Mouse (Mus musculus) lung, embryonic 14.5 days (tissue): ENCODE measurements at regions not wholly inside any gene's neighbourhood (a gene's known extent, or its start where the extent isn't known, plus 50 kb on each side); places are given as distances from the start of the nearest gene placed in this dataset.
"Not testable (repeated sequence)": the region's sequence is repeated elsewhere in the genome, so short reads cannot be mapped to it uniquely, and the experiment has no call there.

Experiments used
- ATAC-seq: fragments of 200-750 bp; cut with Nextera tagmentation; 2 replicates; pipeline ENCODE4 v1.8.0; 2017; ENCODE audit warnings: mild to moderate bottlenecking, moderate TSS enrichment, moderate library complexity; ENCODE audit not compliant: insufficient read depth
- DNase-seq: peaks from one replicate; pipeline ENCODE4 v3.0.0-alpha.2; 2015
- H3K27ac ChIP-seq: fragments of 300-500 bp; sonication (generic); 2 replicates; pipeline ENCODE4 v1.5.1; 2014; ENCODE audit warnings: low read depth, mild to moderate bottlenecking, moderate library complexity
- H3K27me3 ChIP-seq: fragments of 300-500 bp; sonication (generic); 2 replicates; pipeline ENCODE4 v1.6.1; 2014; ENCODE audit warnings: low read length, control low read depth; ENCODE audit not compliant: insufficient read depth
- H3K36me3 ChIP-seq: fragments of 300-500 bp; sonication (generic); 2 replicates; pipeline ENCODE4 v1.6.1; 2014; ENCODE audit warnings: control low read depth; ENCODE audit not compliant: insufficient read depth
- H3K4me1 ChIP-seq: fragments of 300-500 bp; sonication (generic); 2 replicates; pipeline ENCODE4 v1.6.1; 2014; ENCODE audit warnings: antibody characterized with exemption, control low read depth; ENCODE audit not compliant: insufficient read depth
- H3K4me2 ChIP-seq: fragments of 300-500 bp; sonication (generic); 2 replicates; pipeline ENCODE4 v1.6.1; 2014; ENCODE audit warnings: mild to moderate bottlenecking
- H3K4me3 ChIP-seq: fragments of 300-500 bp; sonication (generic); 2 replicates; pipeline ENCODE4 v1.5.1; 2014; ENCODE audit warnings: low read depth, low read length
- H3K9ac ChIP-seq: fragments of 300-500 bp; sonication (generic); 2 replicates; pipeline ENCODE4 v1.6.1; 2014
- H3K9me3 ChIP-seq: fragments of 300-500 bp; sonication (generic); 2 replicates; pipeline ENCODE4 v1.6.1; 2016; ENCODE audit warnings: low read depth, low read length, control low read depth
- CTCF ChIP-seq: IDR thresholded peaks from 2 replicates; pipeline ENCODE4 v1.5.1; 2016; ENCODE audit warnings: antibody characterized with exemption, low read depth
- WGBS: fragments of 180-500 bp; shearing (Covaris S2); extraction: QIAGEN DNeasy Blood & Tissue Kit; methylation state at CpG from one replicate; pipeline ENCODE4 v1.1.7; 2014; 5-methylcytosine and 5-hydroxymethylcytosine counted together

GRCm38 (mm10) chr14:71075671-71076070, 476.0 kb upstream of the Fam160b2 start:
- DNase-seq, result no peak
- Histone ChIP-seq H3K4me2 (no peak overlapping the region), H3K9ac (no peak overlapping the region), H3K36me3 (no peaks in the 10 kb centered on the region), H3K9me3 (no peaks in the 10 kb centered on the region), H3K27ac (no peak overlapping the region), H3K4me1 (no peaks in the 10 kb centered on the region), H3K27me3 (no peaks in the 10 kb centered on the region), H3K4me3 (no peak overlapping the region)
- TF ChIP-seq CTCF, result no peak
- ATAC-seq, result no peak
- WGBS, result 84% methylated on average over 2 of the region's 2 CpGs

DNA sequence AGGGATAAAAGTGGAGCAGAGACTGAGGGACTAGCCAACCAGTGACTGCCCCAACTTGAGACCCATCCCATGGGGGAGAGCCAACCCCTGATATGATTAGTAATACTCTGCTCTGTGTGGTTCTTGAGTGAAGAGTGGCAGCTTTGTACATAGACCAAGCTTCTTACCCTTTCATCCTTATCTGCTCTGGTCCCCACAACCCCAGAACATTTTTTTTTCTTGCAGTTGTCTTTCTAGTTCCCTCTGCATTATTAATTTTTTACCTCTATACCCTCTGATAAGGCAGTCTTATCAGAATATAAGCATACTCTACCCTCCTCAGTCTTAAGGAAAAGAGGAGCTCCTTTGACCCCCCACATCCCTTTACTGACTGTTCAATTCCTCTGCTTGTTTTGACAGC, 474.4 kb upstream of the Fam160b2 start:
- Histone ChIP-seq H3K9ac (no peak overlapping the region), H3K27ac (no peak overlapping the region), H3K4me1 (no peaks in the 10 kb centered on the region), H3K9me3 (no peaks in the 10 kb centered on the region), H3K27me3 (no peaks in the 10 kb centered on the region), H3K4me3 (no peak overlapping the region), H3K36me3 (no peaks in the 10 kb centered on the region), H3K4me2 (no peak overlapping the region)
- TF ChIP-seq CTCF, result no peak
- ATAC-seq, result no peak
- DNase-seq, result no peak

GRCm38 (mm10) chr14:71065669-71066068, 466.0 kb upstream of the Fam160b2 start:
- Histone ChIP-seq H3K4me1 (no peaks in the 10 kb centered on the region), H3K9me3 (no peaks in the 10 kb centered on the region), H3K36me3 (no peaks in the 10 kb centered on the region), H3K4me2 (no peak overlapping the region), H3K9ac (no peak overlapping the region), H3K4me3 (no peak overlapping the region), H3K27me3 (no peaks in the 10 kb centered on the region), H3K27ac (no peak overlapping the region)
- no peak for TF ChIP-seq CTCF
- ATAC-seq (no peak), DNase-seq (no peak)
- WGBS, result 50% methylated on average over 4 of the region's 4 CpGs

- TF ChIP-seq CTCF, result no peak
- WGBS, result 84% methylated on average over 2 of the region's 2 CpGs
Observed at GRCm38 (mm10) chr14:71056601-71057000, 457.0 kb upstream of the Fam160b2 start.

GRCm38 (mm10) chr14:71055480-71055879, 455.8 kb upstream of the Fam160b2 start:
- Histone ChIP-seq H3K27ac (no peak overlapping the region), H3K4me2 (no peak overlapping the region), H3K9me3 (no peaks in the 10 kb centered on the region), H3K4me1 (no peaks in the 10 kb centered on the region), H3K36me3 (no peaks in the 10 kb centered on the region), H3K4me3 (no peak overlapping the region), H3K27me3 (no peaks in the 10 kb centered on the region), H3K9ac (no peak overlapping the region)
- ATAC-seq (no peak), DNase-seq (no peak)
- WGBS, result 90% methylated on average over 2 of the region's 2 CpGs
- TF ChIP-seq CTCF, result no peak

More at GRCm38 (mm10) chr14:71056601-71057000, 457.0 kb upstream of the Fam160b2 start:
- H3K36me3 ChIP-seq, result no peaks in the 10 kb centered on the region
- H3K9ac ChIP-seq, result no peak overlapping the region
- no peaks in the 10 kb centered on the region for H3K4me1 ChIP-seq
- ATAC-seq (no peak), DNase-seq (no peak)
- H3K27ac ChIP-seq, result no peak overlapping the region
- no peaks in the 10 kb centered on the region for H3K27me3 ChIP-seq
- no peak overlapping the region for H3K4me3 ChIP-seq
- H3K9me3 ChIP-seq, result no peaks in the 10 kb centered on the region
- H3K4me2 ChIP-seq, result no peak overlapping the region

- no peaks in the 10 kb centered on the region for H3K4me1 ChIP-seq
- DNase-seq, result peak; percentile 15
- no peaks in the 10 kb centered on the region for H3K27me3 ChIP-seq
- TF ChIP-seq CTCF, result no peak
- no peak for ATAC-seq
- no peak overlapping the region for H3K4me3 ChIP-seq
- no peaks in the 10 kb centered on the region for H3K36me3 ChIP-seq
- H3K9ac ChIP-seq, result no peak overlapping the region
- no peak overlapping the region for H3K27ac ChIP-seq
- H3K9me3 ChIP-seq, result no peaks in the 10 kb centered on the region
- H3K4me2 ChIP-seq, result no peak overlapping the region
- WGBS, result 40% methylated on average over 9 of the region's 9 CpGs
Observed at GRCm38 (mm10) chr14:71053788-71054641, 454.4 kb upstream of the Fam160b2 start.

- WGBS, result 63% methylated on average over 3 of the region's 3 CpGs
- no peaks in the 10 kb centered on the region for H3K4me1 ChIP-seq
- no peaks in the 10 kb centered on the region for H3K9me3 ChIP-seq
- ATAC-seq (no peak), DNase-seq (no peak)
- H3K36me3 ChIP-seq, result no peaks in the 10 kb centered on the region
- no peak overlapping the region for H3K9ac ChIP-seq
- H3K4me3 ChIP-seq, result no peak overlapping the region
- H3K4me2 ChIP-seq, result no peak overlapping the region
- no peak for TF ChIP-seq CTCF
- H3K27ac ChIP-seq, result no peak overlapping the region
- H3K27me3 ChIP-seq, result no peaks in the 10 kb centered on the region
Observed at GRCm38 (mm10) chr14:71047096-71047495, 447.5 kb upstream of the Fam160b2 start.

DNA sequence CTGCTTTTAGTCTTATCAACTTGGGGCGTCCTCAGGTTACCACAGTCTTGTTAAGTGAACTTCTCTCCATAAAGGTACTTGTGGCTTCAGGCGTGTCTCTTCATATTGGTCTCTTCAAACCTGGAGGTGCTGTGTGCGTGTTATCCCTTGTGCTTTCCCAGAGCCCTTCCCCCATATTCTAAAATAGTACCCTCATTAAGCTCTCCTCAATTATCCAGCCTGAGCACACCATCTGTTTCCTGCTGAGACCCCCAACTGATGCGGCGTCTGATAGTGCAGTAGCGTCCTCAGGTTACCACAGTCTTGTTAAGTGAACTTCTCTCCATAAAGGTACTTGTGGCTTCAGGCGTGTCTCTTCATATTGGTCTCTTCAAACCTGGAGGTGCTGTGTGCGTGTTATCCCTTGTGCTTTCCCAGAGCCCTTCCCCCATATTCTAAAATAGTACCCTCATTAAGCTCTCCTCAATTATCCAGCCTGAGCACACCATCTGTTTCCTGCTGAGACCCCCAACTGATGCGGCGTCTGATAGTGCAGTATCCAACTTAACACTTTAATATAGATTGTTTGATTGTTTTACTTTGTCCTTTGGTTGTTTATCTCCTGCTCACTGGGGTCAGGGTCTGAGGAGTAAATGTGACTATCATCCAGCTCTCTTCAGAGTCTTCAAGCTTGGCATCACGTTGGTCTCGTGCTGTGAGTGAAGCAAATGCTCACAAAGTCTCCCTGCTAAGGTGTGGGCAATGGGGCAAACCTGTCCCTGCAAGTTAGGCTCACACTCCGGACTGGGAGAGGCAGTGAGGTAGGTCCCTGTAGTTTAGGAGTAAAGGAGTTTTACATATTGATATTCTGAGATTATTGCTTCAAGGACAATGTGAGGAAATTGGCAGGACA, 444.5 kb upstream of the Fam160b2 start:
- not testable (repeated sequence) for H3K9me3 ChIP-seq, H3K4me2 ChIP-seq, H3K4me1 ChIP-seq, H3K36me3 ChIP-seq, ATAC-seq, H3K27ac ChIP-seq, H3K9ac ChIP-seq, DNase-seq, H3K4me3 ChIP-seq, H3K27me3 ChIP-seq
- WGBS, result 23% methylated on average over 11 of the region's 13 CpGs
